Mouse (Mus musculus): ENCODE data around the gene Bmpr2. TPM values are rescaled to one million over a fixed set of nuclear protein-coding genes. Genes with fewer than 3 reads are reported as not detected.

Gene Bmpr2
- polyA plus RNA-seq, 1 experiment from 2014 or later = 8.0 TPM

- H3K4me3 ChIP-seq = peak within 1 kb of the TSS; percentile 99
- no peaks in the 10 kb centered on the region for H3K9me3 ChIP-seq (replicated peaks)
- H3K27ac ChIP-seq = peak within 1 kb of the TSS; percentile 99
- under 1% methylated on average over 72 of the region's 72 CpGs for WGBS
- peaks cover 17% of the 10 kb centered on the region for H3K4me1 ChIP-seq
- peak; percentile 97 for DNase-seq (ENCODE audit: low spot score)
- H3K36me3 ChIP-seq = no peaks in the 10 kb centered on the region; the same call in 1 of the 2 replicates
- H3K27me3 ChIP-seq (ENCODE audit: low read depth, poor library complexity, severe bottlenecking) = no peaks in the 10 kb centered on the region
These were observed 149.4 kb downstream of the Bmpr2 start, which contains the start of gene Fam117b for GRCm38 (mm10) chr1:59912413-59913157. TSS of gene Fam117b (plus strand) at chr1:59913006.

DNA sequence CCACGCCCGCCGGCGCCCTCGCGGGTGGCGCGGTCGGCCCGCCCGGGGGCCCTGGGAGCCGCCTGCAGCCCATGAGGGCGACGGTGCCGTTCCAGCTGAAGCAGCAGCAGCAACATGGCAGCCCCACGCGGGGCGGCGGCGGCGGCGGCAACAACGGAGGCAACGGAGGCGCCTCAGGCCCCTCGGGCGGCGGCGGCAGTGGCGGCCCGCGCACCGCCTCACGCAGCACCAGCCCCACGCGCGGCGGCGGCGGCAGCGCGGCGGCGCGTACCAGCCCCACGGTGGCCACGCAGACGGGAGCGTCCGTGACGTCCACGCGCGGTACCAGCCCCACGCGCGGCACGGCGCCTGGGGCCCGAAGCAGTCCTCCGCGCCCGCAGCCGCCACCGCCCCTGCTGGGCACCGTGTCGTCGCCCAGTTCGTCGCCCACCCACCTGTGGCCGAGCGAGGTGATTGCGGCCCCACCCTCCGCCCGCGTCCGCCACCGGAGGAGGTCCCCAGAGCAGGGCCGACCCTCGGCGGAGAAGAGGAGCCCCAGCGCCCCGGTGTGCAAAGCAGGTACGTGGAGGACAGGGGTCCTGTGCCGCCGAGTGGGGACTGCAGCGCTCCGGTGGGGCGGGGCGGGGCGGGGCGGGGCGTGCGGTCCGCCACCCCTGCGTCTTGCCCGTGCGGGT, 150.1 kb downstream of the Bmpr2 start:
- no peaks in the 10 kb centered on the region for H3K9me3 ChIP-seq (replicated peaks)
- WGBS = under 1% methylated on average over 92 of the region's 98 CpGs
- peaks cover 17% of the 10 kb centered on the region for H3K4me1 ChIP-seq
- H3K4me3 ChIP-seq = peak overlapping the region; percentile 99
- H3K36me3 ChIP-seq = no peaks in the 10 kb centered on the region; the same call in 1 of the 2 replicates
- no peaks in the 10 kb centered on the region for H3K27me3 ChIP-seq (ENCODE audit: low read depth, poor library complexity, severe bottlenecking)
- DNase-seq (ENCODE audit: low spot score) = peak; percentile 79
- H3K27ac ChIP-seq = peak overlapping the region; percentile 99

GRCm38 (mm10) chr1:59913869-59914225, 150.6 kb downstream of the Bmpr2 start:
- no peaks in the 10 kb centered on the region for H3K27me3 ChIP-seq (ENCODE audit: low read depth, poor library complexity, severe bottlenecking)
- no peak for DNase-seq (ENCODE audit: low spot score)
- H3K36me3 ChIP-seq = no peaks in the 10 kb centered on the region; the same call in 1 of the 2 replicates
- peak overlapping the region; percentile 99 for H3K27ac ChIP-seq
- peaks cover 17% of the 10 kb centered on the region for H3K4me1 ChIP-seq
- WGBS = 6% methylated on average over 12 of the region's 12 CpGs
- H3K9me3 ChIP-seq (replicated peaks) = no peaks in the 10 kb centered on the region
- peak overlapping the region; percentile 99 for H3K4me3 ChIP-seq

GRCm38 (mm10) chr1:59914799-59915198, 151.6 kb downstream of the Bmpr2 start:
- H3K4me1 ChIP-seq = peaks cover 17% of the 10 kb centered on the region
- DNase-seq (ENCODE audit: low spot score) = no peak
- no peaks in the 10 kb centered on the region; the same call in 1 of the 2 replicates for H3K36me3 ChIP-seq
- 83% methylated on average over 3 of the region's 3 CpGs for WGBS
- no peak overlapping the region for H3K27ac ChIP-seq
- no peaks in the 10 kb centered on the region for H3K9me3 ChIP-seq (replicated peaks)
- no peaks in the 10 kb centered on the region for H3K27me3 ChIP-seq (ENCODE audit: low read depth, poor library complexity, severe bottlenecking)
- no peak overlapping the region for H3K4me3 ChIP-seq

DNA sequence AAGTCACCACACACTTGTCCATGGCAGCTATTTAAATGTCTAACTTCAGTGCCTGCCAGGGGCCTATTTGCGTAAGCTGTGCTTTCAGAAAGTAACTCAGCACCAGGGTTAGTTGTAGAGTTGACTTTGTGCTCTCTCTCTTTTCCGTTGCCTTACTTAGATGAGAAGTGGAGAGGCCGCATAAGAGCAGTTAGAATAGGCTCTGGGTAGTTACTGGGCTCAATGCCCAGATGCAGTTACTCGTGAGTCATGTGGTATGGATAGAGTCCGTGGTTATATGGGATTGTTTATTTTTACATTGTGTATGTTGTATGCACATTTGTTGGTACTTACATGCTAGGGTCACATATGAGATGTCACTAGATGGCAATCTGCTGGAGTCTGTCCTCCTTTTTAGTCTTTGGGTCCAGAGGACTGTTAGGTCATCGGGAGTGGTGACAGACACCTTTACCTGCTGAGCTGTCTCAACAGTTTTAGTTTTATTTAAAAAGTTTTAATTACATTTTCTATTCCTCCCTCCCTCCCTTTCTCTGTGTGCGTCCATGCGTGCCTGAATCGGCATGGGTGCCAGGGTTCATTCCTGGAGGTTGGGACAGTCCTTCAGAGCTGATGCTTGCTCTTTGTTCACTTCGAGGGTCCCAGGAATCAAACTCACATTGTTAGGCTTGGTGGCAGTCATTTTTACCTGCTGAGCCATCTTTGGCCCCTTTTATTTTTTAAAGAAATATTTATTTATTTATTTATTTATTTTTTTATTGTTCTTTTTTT, 152.8 kb downstream of the Bmpr2 start:
- H3K4me1 ChIP-seq = peaks cover 17% of the 10 kb centered on the region
- 92% methylated on average over 10 of the region's 10 CpGs for WGBS
- no peak overlapping the region for H3K27ac ChIP-seq
- H3K4me3 ChIP-seq = no peak overlapping the region
- no peaks in the 10 kb centered on the region for H3K27me3 ChIP-seq (ENCODE audit: low read depth, poor library complexity, severe bottlenecking)
- DNase-seq (ENCODE audit: low spot score) = no peak
- no peaks in the 10 kb centered on the region for H3K9me3 ChIP-seq (replicated peaks)
- H3K36me3 ChIP-seq = no peaks in the 10 kb centered on the region; the same call in 1 of the 2 replicates

DNA sequence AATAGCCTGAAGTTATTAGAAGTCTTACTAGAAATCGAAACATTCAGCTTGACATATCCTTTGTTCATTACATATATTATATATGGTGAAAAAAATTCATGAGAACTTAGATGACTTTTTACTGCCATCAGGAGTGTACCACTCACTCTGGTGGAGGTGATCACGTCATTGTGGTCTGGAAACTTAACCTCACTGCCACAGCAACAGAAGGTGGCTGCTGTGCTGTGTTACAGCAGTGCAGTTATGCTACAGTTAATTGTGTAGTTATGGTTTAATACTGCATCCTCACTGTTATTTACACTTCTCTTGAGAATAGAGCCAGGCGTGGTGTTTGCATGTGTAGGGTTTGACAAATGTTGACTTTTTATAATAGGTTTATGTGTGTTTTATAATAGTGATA, 154.2 kb downstream of the Bmpr2 start:
- no peak for DNase-seq (ENCODE audit: low spot score)
- H3K4me1 ChIP-seq = peaks cover 17% of the 10 kb centered on the region
- no peaks in the 10 kb centered on the region for H3K27me3 ChIP-seq (ENCODE audit: low read depth, poor library complexity, severe bottlenecking)
- no peaks in the 10 kb centered on the region; the same call in 1 of the 2 replicates for H3K36me3 ChIP-seq
- WGBS = 84% methylated on average over 3 of the region's 3 CpGs
- H3K4me3 ChIP-seq = no peak overlapping the region
- H3K27ac ChIP-seq = no peak overlapping the region
- H3K9me3 ChIP-seq (replicated peaks) = no peaks in the 10 kb centered on the region

DNA sequence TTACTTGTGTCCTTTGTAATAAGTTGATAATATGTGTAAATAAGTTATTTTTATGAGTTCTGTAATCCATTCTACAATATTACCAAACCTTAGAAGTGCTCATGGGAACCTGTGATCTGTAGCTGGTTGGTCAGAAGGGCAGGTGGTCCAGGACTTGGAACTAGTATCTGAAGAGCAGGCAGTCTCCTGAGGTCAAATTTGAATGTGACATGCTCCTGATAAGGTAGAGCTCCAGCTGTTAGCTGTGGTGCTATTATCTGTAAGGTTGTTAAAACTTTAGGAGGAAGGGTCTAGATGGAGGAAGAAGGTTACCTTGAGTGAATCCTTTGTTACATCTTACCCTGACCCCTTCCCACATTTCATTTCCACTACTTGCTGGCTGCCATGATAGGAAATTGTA, 154.9 kb downstream of the Bmpr2 start:
- Histone ChIP-seq H3K4me3 (no peak overlapping the region), H3K27me3 (ENCODE audit: low read depth, poor library complexity, severe bottlenecking) (no peaks in the 10 kb centered on the region), H3K27ac (no peak overlapping the region), H3K9me3 (replicated peaks) (no peaks in the 10 kb centered on the region), H3K36me3 (no peaks in the 10 kb centered on the region; the same call in 1 of the 2 replicates), H3K4me1 (peaks cover 17% of the 10 kb centered on the region)
- DNase-seq (ENCODE audit: low spot score) = no peak

DNA sequence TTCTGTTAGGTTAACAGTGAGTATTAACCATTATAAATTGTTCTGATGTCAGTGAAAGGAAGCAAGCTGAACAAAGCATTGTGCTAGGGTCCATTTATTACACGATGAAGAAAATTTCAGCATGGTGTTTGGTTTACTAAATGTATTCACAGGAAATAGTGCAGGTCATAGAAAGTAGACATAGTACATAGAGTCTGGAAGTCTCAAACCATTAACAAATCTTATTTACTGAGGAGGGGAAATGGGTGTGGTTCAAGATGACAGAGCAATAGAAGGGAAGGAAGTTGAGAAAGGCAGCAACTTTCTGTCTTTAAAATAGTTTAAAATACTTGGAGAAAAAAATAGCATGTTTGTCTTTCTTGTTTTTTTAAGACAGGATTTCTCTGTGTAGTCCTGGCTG, 160.0 kb downstream of the Bmpr2 start:
- H3K4me3 ChIP-seq = no peak overlapping the region
- H3K9me3 ChIP-seq (replicated peaks) = no peaks in the 10 kb centered on the region
- H3K27ac ChIP-seq = no peak overlapping the region
- peaks cover 6% of the 10 kb centered on the region; the same call in 1 of the 2 replicates for H3K4me1 ChIP-seq
- DNase-seq (ENCODE audit: low spot score) = no peak
- H3K36me3 ChIP-seq = peaks cover 2% of the 10 kb centered on the region; the same call in 1 of the 2 replicates
- no peaks in the 10 kb centered on the region for H3K27me3 ChIP-seq (ENCODE audit: low read depth, poor library complexity, severe bottlenecking)
- WGBS = 85% methylated on average over 1 of the region's 1 CpGs

DNA sequence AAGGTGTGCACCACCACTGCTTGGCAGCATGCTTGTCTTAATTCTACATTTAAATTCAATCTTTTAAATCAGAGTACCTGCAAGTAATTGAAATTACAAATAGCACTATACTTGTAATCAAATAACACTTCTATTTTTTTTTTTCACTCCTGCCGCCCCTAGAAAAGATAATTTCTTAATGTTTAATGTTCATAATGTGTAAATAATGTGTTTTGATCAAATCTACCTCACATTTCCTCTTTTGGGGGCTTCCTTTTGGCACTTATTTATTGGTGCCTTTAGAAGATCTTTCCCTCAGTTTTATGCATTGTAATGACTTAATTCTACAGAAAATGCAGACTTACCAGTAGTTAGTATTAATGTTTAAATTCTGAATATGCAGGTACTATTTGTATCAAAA, 160.5 kb downstream of the Bmpr2 start:
- Histone ChIP-seq H3K4me1 (peaks cover 6% of the 10 kb centered on the region; the same call in 1 of the 2 replicates), H3K27ac (no peak overlapping the region), H3K9me3 (replicated peaks) (no peaks in the 10 kb centered on the region), H3K27me3 (ENCODE audit: low read depth, poor library complexity, severe bottlenecking) (no peaks in the 10 kb centered on the region), H3K36me3 (peaks cover 5% of the 10 kb centered on the region; the same call in 1 of the 2 replicates), H3K4me3 (no peak overlapping the region)
- DNase-seq (ENCODE audit: low spot score) = no peak
- WGBS = 92% methylated on average over 1 of the region's 1 CpGs

GRCm38 (mm10) chr1:59924411-59924810, 161.2 kb downstream of the Bmpr2 start:
- DNase-seq (ENCODE audit: low spot score) = no peak
- Histone ChIP-seq H3K4me3 (no peak overlapping the region), H3K27ac (no peak overlapping the region), H3K27me3 (ENCODE audit: low read depth, poor library complexity, severe bottlenecking) (no peaks in the 10 kb centered on the region), H3K4me1 (peaks cover 6% of the 10 kb centered on the region; the same call in 1 of the 2 replicates), H3K9me3 (replicated peaks) (no peaks in the 10 kb centered on the region), H3K36me3 (peaks cover 5% of the 10 kb centered on the region; the same call in 1 of the 2 replicates)
- WGBS = 84% methylated on average over 2 of the region's 2 CpGs

DNA sequence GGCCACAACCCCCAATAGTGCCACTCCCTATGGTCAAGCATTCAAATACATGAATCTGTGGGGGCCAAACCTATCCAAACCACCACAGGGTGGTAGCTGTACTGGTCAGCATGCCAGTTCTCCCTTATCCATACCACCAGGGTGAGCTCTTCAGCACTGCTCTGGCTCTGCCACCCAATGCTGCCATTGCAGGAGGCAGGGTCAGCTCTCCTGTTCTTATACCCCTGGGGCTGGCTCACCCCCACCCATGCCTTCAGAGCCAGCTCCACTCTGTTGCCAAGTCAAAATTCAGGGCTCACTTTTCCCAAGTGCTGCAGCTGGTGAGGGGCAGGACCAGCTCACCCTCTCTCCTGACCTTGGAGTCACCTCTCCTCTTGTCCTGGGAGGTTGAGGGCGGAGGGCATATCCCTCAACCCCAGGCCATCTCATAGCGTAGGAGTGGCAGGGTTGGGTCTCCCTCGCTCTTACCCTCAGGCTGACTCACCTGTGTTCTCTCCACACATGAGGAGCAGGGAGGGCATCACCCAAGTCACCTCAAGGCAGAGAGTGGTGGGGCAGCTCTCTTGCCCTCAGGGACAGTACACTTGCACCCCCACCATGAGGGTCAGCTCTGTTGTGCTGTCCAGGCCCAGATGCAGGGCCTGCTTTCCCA, 162.9 kb downstream of the Bmpr2 start:
- WGBS = 92% methylated on average over 3 of the region's 3 CpGs
- Histone ChIP-seq H3K9me3 (replicated peaks) (no peaks in the 10 kb centered on the region), H3K27ac (no peak overlapping the region), H3K4me1 (peaks cover 6% of the 10 kb centered on the region; the same call in 1 of the 2 replicates), H3K4me3 (no peak overlapping the region), H3K27me3 (ENCODE audit: low read depth, poor library complexity, severe bottlenecking) (no peaks in the 10 kb centered on the region), H3K36me3 (peaks cover 5% of the 10 kb centered on the region; the same call in 1 of the 2 replicates)
- DNase-seq (ENCODE audit: low spot score) = no peak

- Histone ChIP-seq H3K27me3 (ENCODE audit: low read depth, poor library complexity, severe bottlenecking) (no peaks in the 10 kb centered on the region), H3K4me3 (no peak overlapping the region), H3K36me3 (peaks cover 5% of the 10 kb centered on the region; the same call in 1 of the 2 replicates), H3K9me3 (replicated peaks) (no peaks in the 10 kb centered on the region), H3K4me1 (peaks cover 6% of the 10 kb centered on the region; the same call in 1 of the 2 replicates), H3K27ac (no peak overlapping the region)
- no peak for DNase-seq (ENCODE audit: low spot score)
- WGBS = 79% methylated on average over 2 of the region's 2 CpGs
These were observed 164.0 kb downstream of the Bmpr2 start for GRCm38 (mm10) chr1:59927131-59927680.

All from limb, embryonic 10.5 days (tissue).